Comparison of ENCODE assay signal across 29 mouse cellular contexts in genomic region chr19:43738409-43738808, GRCm38 (mm10). TPM values are rescaled to one million over a fixed set of nuclear protein-coding genes. Genes with fewer than 3 reads are reported as not detected.
"Had no signal": no experiment of that assay in that cellular context is flagged by ENCODE, and none has a peak within 500 bp of the region (broad histone marks: within the 10 kb centered on the region; RNA-seq: fewer than 3 reads in every experiment).

No protein-coding gene starts in this region.

- ATAC-seq: forebrain, embryonic 13.5 days; forebrain, embryonic 14.5 days; forebrain, embryonic 15.5 days; forebrain, embryonic 16.5 days; forebrain, postnatal 0 days had no signal

- H3K9ac ChIP-seq: embryonic facial prominence, embryonic 12.5 days; embryonic facial prominence, embryonic 13.5 days; embryonic facial prominence, embryonic 15.5 days; forebrain, embryonic 12.5 days; forebrain, embryonic 13.5 days; forebrain, embryonic 15.5 days; forebrain, postnatal 0 days had no signal

- DNase-seq: cerebellum, adult 8-10 months; cerebellum, adult 9-10 months; cerebellum, adult 9-11 months; cerebellum, postnatal 10 days; cerebellum, postnatal 14 days; cerebellum, postnatal 25 days; cerebellum, postnatal 36 days; embryo, embryonic 11 days; forebrain, postnatal 0 days; gastrocnemius, adult 2 months; gastrocnemius, postnatal 10 days; gastrocnemius, postnatal 14 days; gastrocnemius, postnatal 25 days; gastrocnemius, postnatal 36 days; heart, adult 18-20 months; heart, adult 2 months had no signal

- H3K9me3 ChIP-seq: embryonic facial prominence, embryonic 10.5 days; embryonic facial prominence, embryonic 12.5 days; embryonic facial prominence, embryonic 13.5 days; embryonic facial prominence, embryonic 15.5 days; forebrain, embryonic 10.5 days; forebrain, embryonic 12.5 days; forebrain, embryonic 13.5 days; forebrain, embryonic 15.5 days; heart, embryonic 10.5 days had no signal

- H3K4me1 ChIP-seq: embryonic facial prominence, embryonic 12.5 days; embryonic facial prominence, embryonic 15.5 days; forebrain, embryonic 10.5 days; forebrain, embryonic 12.5 days; forebrain, embryonic 13.5 days; forebrain, embryonic 15.5 days; heart, embryonic 10.5 days had no signal

- H3K4me3 ChIP-seq: embryonic facial prominence, embryonic 10.5 days; embryonic facial prominence, embryonic 12.5 days; embryonic facial prominence, embryonic 13.5 days; embryonic facial prominence, embryonic 15.5 days; erythroblast, embryonic 14.5 days; forebrain, embryonic 10.5 days; forebrain, embryonic 12.5 days; forebrain, embryonic 13.5 days; forebrain, embryonic 15.5 days; gastrocnemius, adult 2 months; heart, adult 2 months; heart, embryonic 10.5 days had no signal

- H3K27ac ChIP-seq: embryonic facial prominence, embryonic 10.5 days; embryonic facial prominence, embryonic 12.5 days; embryonic facial prominence, embryonic 13.5 days; embryonic facial prominence, embryonic 15.5 days; forebrain, embryonic 10.5 days; forebrain, embryonic 12.5 days; forebrain, embryonic 13.5 days; forebrain, embryonic 15.5 days; gastrocnemius, adult 2 months; heart, adult 2 months; heart, embryonic 10.5 days had no signal

RNA-seq across cellular contexts. Expression of gene Abcc2, which starts 43.6 kb away (rescaled TPM):
- total RNA-seq: forebrain, postnatal 0 days; gastrocnemius, adult 2 months; gastrocnemius, postnatal 14 days; gastrocnemius, postnatal 25 days; gastrocnemius, postnatal 36 days; heart, adult 18-20 months; heart, adult 2 months; heart, adult 8-10 months had no signal
